Mouse (Mus musculus): ENCODE data around the gene 4930415O20Rik. TPM values are rescaled to one million over a fixed set of nuclear protein-coding genes. Genes with fewer than 3 reads are reported as not detected.

The 4930415O20Rik gene
- polyA plus RNA-seq, 1 experiment from 2014 or later, result 0.29 TPM

DNA sequence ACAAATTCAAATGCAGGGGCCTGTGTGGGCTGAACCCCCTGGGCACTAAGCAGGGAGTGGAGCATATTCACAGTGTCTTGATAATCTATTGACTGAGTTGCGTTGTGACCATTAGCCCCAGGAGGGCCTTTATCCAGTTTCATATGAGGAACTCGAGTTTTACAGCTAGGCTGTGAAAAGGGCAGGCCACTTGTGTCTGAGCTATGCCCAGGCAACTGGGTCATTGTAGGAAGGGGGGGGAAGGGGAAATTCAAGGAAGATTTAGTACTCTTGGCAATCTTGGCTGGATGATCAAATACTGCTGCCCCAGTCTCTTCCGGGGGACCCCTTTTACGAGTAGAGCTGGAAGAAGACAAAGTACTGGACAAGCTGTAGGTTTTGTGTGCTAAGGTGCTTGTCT is 27.5 kb upstream of the 4930415O20Rik start:
- no peaks in the 10 kb centered on the region for H3K4me1 ChIP-seq
- 93% methylated on average over 4 of the region's 4 CpGs for WGBS
- no peak for DNase-seq (ENCODE audit: extremely low spot score, low spot score)
- peaks cover 96% of the 10 kb centered on the region for H3K36me3 ChIP-seq (replicated peaks)
- no peak overlapping the region for H3K4me3 ChIP-seq
- H3K27ac ChIP-seq, result no peak overlapping the region
- H3K27me3 ChIP-seq (ENCODE audit: poor library complexity, severe bottlenecking), result no peaks in the 10 kb centered on the region
- no peaks in the 10 kb centered on the region for H3K9me3 ChIP-seq

DNA sequence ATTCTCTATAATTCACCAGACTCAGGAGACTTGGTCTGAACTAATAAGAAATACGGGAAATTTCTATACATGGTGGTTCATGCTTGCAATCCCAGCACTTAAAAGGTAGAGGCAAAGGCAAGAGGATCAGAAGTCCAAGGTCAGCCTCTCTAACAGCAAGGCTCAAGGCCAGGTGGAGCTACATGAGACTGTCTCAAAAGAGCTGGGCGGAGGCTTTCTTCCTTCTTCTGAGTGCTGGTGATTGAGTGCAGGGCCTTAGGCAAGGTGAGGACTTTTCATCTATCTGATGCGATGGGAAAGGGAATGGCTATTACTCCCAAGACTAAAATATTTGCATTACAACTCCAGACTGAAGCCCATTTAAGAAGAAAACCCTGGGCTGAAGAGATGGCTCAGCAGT is 25.7 kb upstream of the 4930415O20Rik start:
- Histone ChIP-seq H3K9me3 (no peaks in the 10 kb centered on the region), H3K4me1 (peaks cover 2% of the 10 kb centered on the region; the same call in 1 of the 2 replicates), H3K27ac (no peak overlapping the region), H3K4me3 (no peak overlapping the region), H3K36me3 (replicated peaks) (peaks cover 100% of the 10 kb centered on the region), H3K27me3 (ENCODE audit: poor library complexity, severe bottlenecking) (no peaks in the 10 kb centered on the region)
- 97% methylated on average over 3 of the region's 3 CpGs for WGBS
- no peak for DNase-seq (ENCODE audit: extremely low spot score, low spot score)

DNA sequence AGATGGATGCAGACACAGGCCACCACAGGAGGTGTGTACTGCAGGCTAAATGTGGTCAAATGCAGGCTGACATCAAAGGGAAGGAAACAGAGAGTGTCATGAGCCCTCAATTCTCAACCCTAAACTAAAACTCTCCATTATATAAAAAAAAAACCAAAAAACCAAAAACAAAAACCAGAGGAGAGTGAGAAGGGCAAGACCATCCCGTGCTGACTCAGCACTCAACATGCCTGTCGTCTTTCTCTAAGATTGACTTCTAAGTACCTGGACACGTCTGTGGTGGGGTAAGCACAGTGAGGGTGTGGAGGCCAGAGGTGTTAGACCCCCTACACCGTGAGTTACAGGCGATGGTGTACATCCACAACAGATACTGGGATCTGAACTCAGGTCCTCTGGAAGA is 24.0 kb upstream of the 4930415O20Rik start:
- Histone ChIP-seq H3K4me3 (no peak overlapping the region), H3K27me3 (ENCODE audit: poor library complexity, severe bottlenecking) (no peaks in the 10 kb centered on the region), H3K36me3 (replicated peaks) (peaks cover 100% of the 10 kb centered on the region), H3K4me1 (peaks cover 4% of the 10 kb centered on the region; the same call in 1 of the 2 replicates), H3K9me3 (no peaks in the 10 kb centered on the region), H3K27ac (no peak overlapping the region)
- DNase-seq (ENCODE audit: extremely low spot score, low spot score), result no peak
- 96% methylated on average over 5 of the region's 5 CpGs for WGBS

DNA sequence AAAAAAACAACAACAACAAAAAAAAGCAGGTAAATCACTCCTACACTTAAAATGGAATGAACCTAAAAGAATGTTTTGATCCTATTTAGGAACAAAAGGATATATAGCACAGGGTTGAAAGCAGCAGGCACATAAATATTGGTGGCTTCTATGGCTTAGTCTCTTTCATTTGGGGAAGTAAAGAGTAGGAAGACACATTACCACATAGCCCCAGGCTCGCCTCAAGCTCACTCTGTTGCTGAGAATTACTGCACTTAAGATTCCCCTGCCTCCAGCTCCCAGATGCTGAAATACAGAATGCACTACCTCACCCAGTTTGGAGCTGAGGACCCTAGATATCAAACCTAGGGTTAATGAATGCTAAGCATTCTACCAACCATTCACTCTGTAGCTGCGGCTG is 18.0 kb upstream of the 4930415O20Rik start:
- Histone ChIP-seq H3K9me3 (no peaks in the 10 kb centered on the region), H3K4me3 (no peak overlapping the region), H3K27me3 (ENCODE audit: poor library complexity, severe bottlenecking) (no peaks in the 10 kb centered on the region), H3K36me3 (replicated peaks) (peaks cover 98% of the 10 kb centered on the region), H3K27ac (no peak overlapping the region), H3K4me1 (peaks cover 4% of the 10 kb centered on the region; the same call in 1 of the 2 replicates)
- WGBS, result 97% methylated on average over 2 of the region's 2 CpGs
- no peak for DNase-seq (ENCODE audit: extremely low spot score, low spot score)

DNA sequence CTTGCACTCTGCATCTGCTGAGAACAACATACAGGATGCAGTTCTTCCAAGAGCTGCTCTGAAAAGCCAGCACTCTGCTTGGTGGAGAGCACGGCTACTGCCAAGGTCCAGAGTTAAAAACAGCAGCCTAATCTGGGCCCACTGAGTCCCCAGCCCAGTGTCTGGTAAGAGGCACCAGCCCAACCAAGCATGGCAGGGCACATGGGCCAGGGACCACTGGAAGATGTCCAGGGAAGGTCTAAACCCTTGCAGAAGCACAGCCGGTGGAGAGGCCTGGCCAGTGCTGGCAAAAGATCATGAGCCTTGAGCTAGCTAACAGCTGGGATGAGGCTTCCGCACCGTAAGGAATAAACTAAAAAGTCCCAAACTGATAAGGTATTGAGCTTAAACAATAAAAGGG is 14.9 kb upstream of the 4930415O20Rik start:
- 94% methylated on average over 4 of the region's 4 CpGs for WGBS
- no peak overlapping the region for H3K4me3 ChIP-seq
- peaks cover 98% of the 10 kb centered on the region for H3K36me3 ChIP-seq (replicated peaks)
- H3K9me3 ChIP-seq, result no peaks in the 10 kb centered on the region
- H3K4me1 ChIP-seq, result no peaks in the 10 kb centered on the region
- no peaks in the 10 kb centered on the region for H3K27me3 ChIP-seq (ENCODE audit: poor library complexity, severe bottlenecking)
- no peak overlapping the region for H3K27ac ChIP-seq
- DNase-seq (ENCODE audit: extremely low spot score, low spot score), result no peak

DNA sequence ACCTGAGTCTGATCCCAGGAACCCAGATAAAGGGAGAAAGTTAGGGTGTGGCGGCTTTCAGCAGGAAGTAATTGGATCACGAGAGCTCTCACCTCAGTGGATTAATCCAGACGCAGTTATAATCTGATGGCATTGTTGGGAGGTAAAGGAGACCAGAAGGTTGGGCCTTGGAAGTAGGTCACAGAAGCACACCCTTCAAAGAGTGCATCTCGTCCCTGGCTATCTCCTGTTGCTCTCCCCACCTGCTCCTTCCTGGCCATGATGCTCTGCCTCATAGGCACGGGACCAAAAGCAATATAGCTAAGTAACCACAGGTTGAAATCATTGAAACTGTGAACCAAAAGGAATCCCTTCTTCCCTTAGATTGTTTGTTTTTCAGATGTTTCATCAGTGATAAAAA is 13.6 kb upstream of the 4930415O20Rik start:
- no peak for DNase-seq (ENCODE audit: extremely low spot score, low spot score)
- 93% methylated on average over 5 of the region's 5 CpGs for WGBS
- H3K36me3 ChIP-seq (replicated peaks), result peaks cover 96% of the 10 kb centered on the region

DNA sequence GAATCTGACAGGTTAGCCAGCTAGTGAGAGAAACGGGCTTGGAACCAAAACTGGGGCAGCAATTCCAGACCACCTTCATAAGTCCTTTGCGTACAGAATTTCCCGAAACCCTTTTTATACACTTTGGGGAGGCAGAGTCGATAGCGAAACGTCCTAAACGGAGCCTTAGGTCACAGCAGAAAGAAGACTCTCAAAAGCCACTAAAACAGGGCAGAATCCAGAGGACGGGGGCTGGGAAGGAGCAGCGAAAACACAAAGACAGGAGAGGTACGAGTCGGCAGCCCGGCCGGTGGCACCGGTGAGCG is 3.9 kb upstream of the 4930415O20Rik start:
- H3K36me3 ChIP-seq (replicated peaks), result peaks cover 43% of the 10 kb centered on the region
- peak overlapping the region; percentile 98 for H3K4me3 ChIP-seq
- H3K27ac ChIP-seq, result peak overlapping the region; percentile 95
- no peak for DNase-seq (ENCODE audit: extremely low spot score, low spot score)
- H3K4me1 ChIP-seq, result peaks cover 38% of the 10 kb centered on the region
- H3K27me3 ChIP-seq (ENCODE audit: poor library complexity, severe bottlenecking), result no peaks in the 10 kb centered on the region
- H3K9me3 ChIP-seq, result no peaks in the 10 kb centered on the region
- WGBS, result under 1% methylated on average over 15 of the region's 15 CpGs

More for the DNA sequence above, 13.6 kb upstream of the 4930415O20Rik start:
- Histone ChIP-seq H3K27me3 (ENCODE audit: poor library complexity, severe bottlenecking) (no peaks in the 10 kb centered on the region), H3K9me3 (no peaks in the 10 kb centered on the region), H3K27ac (no peak overlapping the region), H3K4me1 (no peaks in the 10 kb centered on the region), H3K4me3 (no peak overlapping the region)

DNA sequence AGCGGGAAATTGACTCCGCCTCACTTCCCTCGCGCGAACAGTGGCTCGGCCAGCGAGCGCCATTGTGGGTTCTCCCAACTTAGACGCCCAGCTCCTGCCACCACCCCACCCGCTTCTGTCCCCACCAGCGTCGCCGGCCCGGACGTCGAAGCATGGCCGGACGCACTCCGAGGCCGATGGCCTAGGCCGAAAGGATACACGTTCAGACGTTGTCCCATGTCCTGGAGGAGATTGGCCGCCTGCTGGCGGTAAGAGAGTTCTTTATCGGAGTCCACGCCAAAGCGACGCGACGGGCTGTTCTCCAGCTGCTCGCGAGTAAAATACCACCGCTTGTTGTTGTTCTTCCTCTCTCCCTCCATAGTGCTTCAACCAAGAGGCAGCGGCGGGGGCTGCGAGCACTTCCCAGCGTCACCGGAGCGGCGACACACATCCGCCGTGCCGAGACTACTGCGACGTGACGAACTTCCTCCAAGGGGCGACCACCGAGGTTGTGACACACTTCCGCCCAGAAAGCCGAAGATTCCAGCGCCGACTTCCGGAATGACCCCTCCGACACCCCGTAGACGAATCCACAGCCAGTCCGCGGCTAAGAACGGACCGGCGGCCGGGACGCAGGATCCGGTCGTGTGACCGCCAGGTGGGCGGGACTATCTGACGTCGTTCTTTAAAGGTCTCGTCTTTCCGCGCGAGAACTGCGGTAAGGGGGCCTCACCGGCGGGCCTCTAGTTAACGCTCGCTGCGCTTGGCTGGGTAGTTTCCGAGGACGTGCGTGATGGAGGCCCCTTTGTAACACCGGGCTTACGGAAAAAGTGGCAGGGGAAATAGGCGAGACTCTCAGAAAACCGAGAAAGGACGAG is 3.3 kb upstream of the 4930415O20Rik start:
- DNase-seq (ENCODE audit: extremely low spot score, low spot score), result peak; percentile 100
- H3K4me1 ChIP-seq, result peaks cover 38% of the 10 kb centered on the region
- under 1% methylated on average over 88 of the region's 88 CpGs for WGBS
- H3K36me3 ChIP-seq (replicated peaks), result peaks cover 38% of the 10 kb centered on the region
- peak overlapping the region; percentile 98 for H3K4me3 ChIP-seq
- no peaks in the 10 kb centered on the region for H3K9me3 ChIP-seq
- no peaks in the 10 kb centered on the region for H3K27me3 ChIP-seq (ENCODE audit: poor library complexity, severe bottlenecking)
- peak overlapping the region; percentile 95 for H3K27ac ChIP-seq

DNA sequence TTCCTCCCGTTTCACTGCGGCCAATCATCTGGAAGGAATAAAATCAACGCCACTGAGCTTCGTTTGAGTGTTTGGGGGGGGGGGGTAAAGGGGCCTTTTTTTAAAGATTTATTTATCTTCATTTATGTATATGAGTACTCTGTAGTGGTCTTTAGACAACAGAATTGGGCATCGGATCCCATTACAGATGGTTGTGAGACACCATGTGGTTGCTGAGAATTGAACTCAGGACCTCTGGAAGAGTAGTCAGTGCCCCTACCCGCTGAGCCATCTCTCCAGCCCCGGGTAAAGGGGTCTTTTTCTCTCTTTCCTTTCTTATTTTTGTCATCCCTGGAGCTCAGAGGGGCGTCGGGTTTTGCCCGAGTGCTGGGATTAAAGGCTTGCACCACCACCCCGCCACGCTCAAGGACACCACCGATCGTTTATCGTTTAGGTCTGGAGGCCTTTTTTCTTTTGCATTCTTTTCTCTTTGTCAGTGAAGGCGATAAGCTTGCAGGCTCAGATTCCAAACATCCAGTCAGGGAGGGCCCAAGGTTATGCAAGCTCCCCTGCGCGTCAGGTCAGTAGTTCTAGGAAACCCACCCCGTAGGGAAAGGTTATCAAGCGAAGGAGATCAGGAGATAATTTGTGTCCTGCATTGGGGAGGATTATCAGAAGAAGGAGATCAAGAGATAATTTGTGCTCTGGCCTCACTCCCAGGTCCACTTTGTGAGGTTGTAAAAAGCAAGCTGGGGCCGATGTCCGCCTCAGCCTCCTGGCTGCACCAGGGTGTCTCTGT is 2.4 kb upstream of the 4930415O20Rik start:
- Histone ChIP-seq H3K9me3 (no peaks in the 10 kb centered on the region), H3K27me3 (ENCODE audit: poor library complexity, severe bottlenecking) (no peaks in the 10 kb centered on the region), H3K36me3 (replicated peaks) (peaks cover 29% of the 10 kb centered on the region), H3K27ac (peak overlapping the region; percentile 95), H3K4me3 (peak overlapping the region; percentile 98), H3K4me1 (peaks cover 38% of the 10 kb centered on the region)
- 16% methylated on average over 22 of the region's 22 CpGs for WGBS
- DNase-seq (ENCODE audit: extremely low spot score, low spot score), result peak; percentile 33

DNA sequence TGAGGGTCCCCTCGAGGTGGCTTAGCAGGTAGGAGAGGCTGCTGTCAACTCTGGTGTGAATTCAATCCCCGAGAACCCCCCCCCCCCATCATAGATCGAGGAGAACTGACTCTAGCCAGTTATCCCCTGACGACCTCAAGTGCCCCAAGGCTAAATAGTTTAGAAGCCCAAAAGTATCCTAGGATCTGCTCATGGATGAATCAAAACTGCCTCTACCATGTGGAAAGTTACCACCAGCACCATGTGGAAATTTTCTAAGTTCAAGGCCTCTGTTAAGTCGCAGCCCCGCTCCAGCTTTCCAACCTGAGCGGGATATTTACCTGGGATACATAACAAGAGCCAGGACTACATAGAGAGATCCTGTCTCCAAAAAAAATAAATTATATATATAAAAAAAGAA is 1.6 kb upstream of the 4930415O20Rik start:
- peak overlapping the region; percentile 95 for H3K27ac ChIP-seq
- 77% methylated on average over 7 of the region's 7 CpGs for WGBS
- peaks cover 21% of the 10 kb centered on the region for H3K36me3 ChIP-seq (replicated peaks)
- peaks cover 38% of the 10 kb centered on the region for H3K4me1 ChIP-seq
- DNase-seq (ENCODE audit: extremely low spot score, low spot score), result no peak
- peak overlapping the region; percentile 98 for H3K4me3 ChIP-seq
- H3K9me3 ChIP-seq, result no peaks in the 10 kb centered on the region
- no peaks in the 10 kb centered on the region for H3K27me3 ChIP-seq (ENCODE audit: poor library complexity, severe bottlenecking)

DNA sequence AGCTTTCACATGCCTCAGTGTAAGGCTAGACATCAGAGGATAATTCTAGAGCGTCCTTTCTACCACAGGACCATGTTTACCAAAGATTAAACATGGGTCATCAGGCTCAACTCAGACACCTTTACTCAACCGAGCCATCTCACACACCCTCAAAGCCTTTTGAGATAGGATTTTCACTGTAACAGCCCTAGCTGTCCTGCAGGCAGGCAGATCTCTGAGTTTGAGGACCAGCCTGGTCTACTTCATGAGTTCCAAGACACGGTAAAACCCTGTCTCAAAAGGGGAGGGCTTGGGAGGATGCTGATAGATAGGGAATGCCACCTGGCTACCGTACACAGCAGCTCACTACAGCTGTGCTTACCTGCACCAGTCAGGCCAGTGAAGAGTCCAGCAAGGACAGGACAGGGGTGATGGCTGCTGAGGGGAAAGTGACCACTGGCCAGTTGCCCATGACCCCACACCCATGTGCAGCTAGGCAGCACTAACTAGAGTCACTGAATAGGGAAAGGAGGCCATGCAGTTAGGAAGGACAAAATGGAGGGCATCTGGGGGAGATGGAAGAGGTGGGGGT is 924 bp upstream of the 4930415O20Rik start:
- H3K9me3 ChIP-seq, result no peaks in the 10 kb centered on the region
- peak overlapping the region; percentile 98; the same call in 1 of the 2 replicates for H3K4me3 ChIP-seq
- H3K27me3 ChIP-seq (ENCODE audit: poor library complexity, severe bottlenecking), result no peaks in the 10 kb centered on the region
- peaks cover 16% of the 10 kb centered on the region for H3K36me3 ChIP-seq (replicated peaks)
- DNase-seq (ENCODE audit: extremely low spot score, low spot score), result no peak
- peaks cover 33% of the 10 kb centered on the region for H3K4me1 ChIP-seq
- H3K27ac ChIP-seq, result no peak overlapping the region
- 90% methylated on average over 4 of the region's 4 CpGs for WGBS

DNA sequence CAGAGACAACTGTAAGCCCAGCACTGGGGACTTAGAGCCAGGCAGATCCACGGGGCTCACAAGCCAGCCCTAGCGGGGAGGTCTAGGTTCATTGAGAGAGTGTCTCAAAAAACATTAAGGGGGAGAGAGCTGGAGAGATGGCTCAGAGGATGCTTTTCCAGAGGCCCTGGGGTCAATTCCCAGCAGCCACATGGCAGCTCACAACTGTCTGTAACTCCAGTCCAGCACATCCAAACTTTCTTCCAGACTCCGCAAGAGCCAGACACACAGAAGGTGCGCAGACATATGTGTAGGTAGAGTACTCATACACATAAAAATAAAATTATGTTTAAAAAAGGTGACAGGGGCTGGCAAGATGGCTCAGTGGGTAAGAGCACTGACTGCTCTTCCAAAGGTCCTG is 2.5 kb downstream of the 4930415O20Rik start:
- H3K4me1 ChIP-seq, result peaks cover 10% of the 10 kb centered on the region

DNA sequence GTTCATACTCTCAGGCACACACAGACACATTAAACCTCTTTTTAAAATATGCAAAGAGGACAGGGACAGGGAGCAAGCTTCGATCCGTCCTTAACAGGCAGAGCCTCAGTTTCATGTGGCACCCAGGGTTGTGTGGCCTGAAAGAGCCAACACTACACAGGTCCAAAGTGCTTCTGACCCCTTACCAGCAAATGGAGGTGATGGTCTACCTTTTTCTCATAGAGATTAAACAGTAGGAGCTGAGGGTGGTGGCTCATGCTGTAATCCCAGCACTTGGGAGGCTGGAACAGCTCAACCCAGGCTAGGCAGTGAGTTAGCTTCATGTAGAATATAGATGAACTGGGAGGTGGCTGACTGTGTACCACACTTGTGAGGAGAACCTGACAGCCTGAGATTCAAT is 8.5 kb downstream of the 4930415O20Rik start:
- Histone ChIP-seq H3K9me3 (no peaks in the 10 kb centered on the region), H3K36me3 (replicated peaks) (no peaks in the 10 kb centered on the region), H3K27ac (no peak overlapping the region), H3K4me3 (no peak overlapping the region), H3K4me1 (0 out of 2 replicates have a peak, but pooled peaks cover 3% of the 10 kb centered on the region), H3K27me3 (ENCODE audit: poor library complexity, severe bottlenecking) (no peaks in the 10 kb centered on the region; the same call in 1 of the 2 replicates)
- WGBS, result 87% methylated on average over 2 of the region's 2 CpGs
- DNase-seq (ENCODE audit: extremely low spot score, low spot score), result no peak

More for the DNA sequence above, 2.5 kb downstream of the 4930415O20Rik start:
- DNase-seq (ENCODE audit: extremely low spot score, low spot score), result no peak
- Histone ChIP-seq H3K27ac (no peak overlapping the region), H3K27me3 (ENCODE audit: poor library complexity, severe bottlenecking) (no peaks in the 10 kb centered on the region), H3K9me3 (no peaks in the 10 kb centered on the region), H3K36me3 (replicated peaks) (peaks cover 6% of the 10 kb centered on the region), H3K4me3 (no peak overlapping the region)
- 81% methylated on average over 4 of the region's 4 CpGs for WGBS

All from forebrain, embryonic 10.5 days (tissue).